Mouse (Mus musculus): Measurements from ENCODE around the gene Fam189a2. TPM values are rescaled to one million over a fixed set of nuclear protein-coding genes. Genes with fewer than 3 reads are reported as not detected.

Gene Fam189a2
- polyA plus RNA-seq, 1 experiment, result 85.0 TPM

- no peak for DNase-seq (ENCODE audit: low read depth)
Measured at GRCm38 (mm10) chr19:23941422-23941949, 89.3 kb downstream of the Fam189a2 start.

- no peak for DNase-seq (ENCODE audit: low read depth)
Measured at GRCm38 (mm10) chr19:23930826-23931225, 100.0 kb downstream of the Fam189a2 start.

- no peak for DNase-seq (ENCODE audit: low read depth)
Measured at GRCm38 (mm10) chr19:23925541-23925940, 105.3 kb downstream of the Fam189a2 start.

- no peak for DNase-seq (ENCODE audit: low read depth)
Measured at GRCm38 (mm10) chr19:23924791-23925190, 106.0 kb downstream of the Fam189a2 start.

GRCm38 (mm10) chr19:23924057-23924456 lies 106.8 kb downstream of the Fam189a2 start:
- no peak for DNase-seq (ENCODE audit: low read depth)

Other genes starting within 250 kb of the Fam189a2 start
- gene Tjp2, start 194.0 kb upstream of the Fam189a2 start, polyA plus RNA-seq (2012; rRNA removed), result 22.3 and 33.9 TPM in 2 replicates
- 7.0 and 7.2 TPM in 2 replicates for gene Fxn, start 249.6 kb upstream of the Fam189a2 start, polyA plus RNA-seq (2012; rRNA removed)

All from gonadal fat pad, adult 2 months (tissue).